Mouse (Mus musculus) erythroblast, embryonic 14.5 days (primary cell): ENCODE data around the gene Filip1. TPM values are rescaled to one million over a fixed set of nuclear protein-coding genes. Genes with fewer than 3 reads are reported as not detected.

Experiments used
- H3K27me3 ChIP-seq: 2 replicates; pipeline ENCODE4 v1.6.1; 2012; ENCODE audit warnings: inconsistent platforms; ENCODE audit not compliant: control insufficient read depth
- H3K36me3 ChIP-seq: 2 replicates; pipeline ENCODE4 v1.6.1; 2012; ENCODE audit warnings: mild to moderate bottlenecking, inconsistent platforms; ENCODE audit not compliant: control insufficient read depth
- H3K4me1 ChIP-seq: 2 replicates; pipeline ENCODE4 v1.6.1; 2012; ENCODE audit warnings: inconsistent platforms; ENCODE audit not compliant: control insufficient read depth
- H3K4me3 ChIP-seq: replicated peaks from 2 replicates; pipeline ENCODE3; 2012; ENCODE audit warnings: moderate library complexity, mild to moderate bottlenecking, inconsistent platforms
- H3K9me3 ChIP-seq: 2 replicates; pipeline ENCODE4 v1.6.1; 2012; ENCODE audit warnings: low read length, inconsistent platforms, mixed read lengths; ENCODE audit not compliant: control insufficient read depth
- GATA1 ChIP-seq: IDR thresholded peaks from 2 replicates; pipeline ENCODE4 v1.6.1; 2012; ENCODE audit warnings: low read length, inconsistent platforms, mixed read lengths
- TAL1 ChIP-seq: IDR thresholded peaks from 3 replicates; pipeline ENCODE4 v1.6.1; 2012; ENCODE audit warnings: low read length, inconsistent platforms, mixed read lengths
- polyA plus RNA-seq: library from polyadenylated mRNA; stranded (reverse); fragments of >175 nt; gene quantifications from 2 replicates; pipeline ENCODE4 v1.2.3, GENCODE M21; 2012

Filip1 gene
- polyA plus RNA-seq, 1 experiment = not detected

DNA sequence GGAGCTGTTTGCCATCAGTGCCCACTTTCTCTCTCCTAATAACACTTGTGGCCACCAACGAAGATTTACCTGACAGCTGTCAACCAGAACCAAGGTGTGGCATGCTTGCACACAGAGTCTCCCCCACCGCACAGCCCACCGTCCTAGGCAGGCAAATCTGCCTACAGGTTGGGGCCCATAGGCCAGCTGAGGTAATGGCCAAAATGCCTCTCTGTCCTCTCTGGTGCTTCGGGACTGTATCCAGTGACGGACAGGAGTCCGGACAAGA, 90.2 kb downstream of the Filip1 start:
- no peaks in the 10 kb centered on the region for H3K4me1 ChIP-seq
- no peak overlapping the region for H3K4me3 ChIP-seq
- TF ChIP-seq GATA1 (no peak), TAL1 (no peak)
- H3K27me3 ChIP-seq = no peaks in the 10 kb centered on the region; the same call in 1 of the 2 replicates
- no peaks in the 10 kb centered on the region for H3K9me3 ChIP-seq
- no peaks in the 10 kb centered on the region for H3K36me3 ChIP-seq

- H3K4me1 ChIP-seq = no peaks in the 10 kb centered on the region
- H3K4me3 ChIP-seq = no peak overlapping the region
- no peaks in the 10 kb centered on the region; the same call in 1 of the 2 replicates for H3K27me3 ChIP-seq
- H3K36me3 ChIP-seq = no peaks in the 10 kb centered on the region
- TF ChIP-seq TAL1 (no peak), GATA1 (no peak)
- no peaks in the 10 kb centered on the region for H3K9me3 ChIP-seq
Measured at GRCm38 (mm10) chr9:79921701-79922492, 90.8 kb downstream of the Filip1 start.

DNA sequence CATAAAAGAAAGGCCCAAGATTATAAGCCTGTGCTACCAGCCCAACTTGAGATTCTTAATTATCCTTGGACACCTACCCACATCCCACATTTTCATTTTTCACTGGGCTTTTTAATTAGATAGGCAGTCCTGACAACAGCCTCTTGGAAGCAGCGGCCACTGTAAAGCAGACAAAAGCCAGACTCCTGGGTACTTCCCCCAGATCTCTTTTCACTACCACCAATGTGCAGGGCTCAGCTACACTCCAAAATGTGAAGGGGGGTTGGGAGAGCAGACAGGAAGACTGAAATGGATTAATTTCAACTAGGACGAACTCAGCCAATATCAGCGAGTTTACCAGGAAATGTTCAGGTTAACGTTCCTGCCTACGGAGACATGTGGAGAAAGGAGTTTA, 92.1 kb downstream of the Filip1 start:
- H3K27me3 ChIP-seq = no peaks in the 10 kb centered on the region; the same call in 1 of the 2 replicates
- no peak overlapping the region for H3K4me3 ChIP-seq
- H3K9me3 ChIP-seq = no peaks in the 10 kb centered on the region
- TF ChIP-seq GATA1 (no peak), TAL1 (no peak)
- no peaks in the 10 kb centered on the region for H3K36me3 ChIP-seq
- H3K4me1 ChIP-seq = no peaks in the 10 kb centered on the region

GRCm38 (mm10) chr9:79919750-79920539, 92.7 kb downstream of the Filip1 start:
- no peaks in the 10 kb centered on the region for H3K36me3 ChIP-seq
- H3K4me3 ChIP-seq = no peak overlapping the region
- H3K27me3 ChIP-seq = no peaks in the 10 kb centered on the region; the same call in 1 of the 2 replicates
- H3K4me1 ChIP-seq = no peaks in the 10 kb centered on the region
- TF ChIP-seq GATA1 = no peak
- TF ChIP-seq TAL1 = no peak
- H3K9me3 ChIP-seq = no peaks in the 10 kb centered on the region

DNA sequence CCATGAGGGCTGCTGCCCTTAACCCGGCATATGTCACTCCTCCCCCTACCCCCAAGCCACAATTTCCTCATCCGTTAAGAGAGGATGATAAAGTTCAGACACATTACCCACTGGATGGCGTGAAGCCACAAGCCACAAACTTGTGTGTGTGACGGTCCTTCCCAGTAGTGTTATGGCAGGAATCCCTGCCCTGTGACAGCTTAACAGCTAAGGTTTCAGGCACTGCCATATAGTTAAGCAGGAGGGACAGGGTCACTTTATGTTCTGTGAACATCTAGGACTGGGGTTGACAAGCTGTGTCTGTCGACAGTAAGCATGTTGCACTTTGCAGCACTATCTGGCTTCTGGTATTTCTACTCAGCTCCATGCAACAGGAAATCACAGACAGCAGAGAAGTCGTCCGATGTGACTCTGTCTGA, 93.3 kb downstream of the Filip1 start:
- no peaks in the 10 kb centered on the region for H3K9me3 ChIP-seq
- H3K36me3 ChIP-seq = no peaks in the 10 kb centered on the region
- no peak overlapping the region for H3K4me3 ChIP-seq
- H3K27me3 ChIP-seq = no peaks in the 10 kb centered on the region; the same call in 1 of the 2 replicates
- TF ChIP-seq TAL1 (no peak), GATA1 (no peak)
- H3K4me1 ChIP-seq = no peaks in the 10 kb centered on the region

GRCm38 (mm10) chr9:79918325-79919117, 94.1 kb downstream of the Filip1 start:
- no peak overlapping the region for H3K4me3 ChIP-seq
- H3K27me3 ChIP-seq = no peaks in the 10 kb centered on the region; the same call in 1 of the 2 replicates
- no peaks in the 10 kb centered on the region for H3K36me3 ChIP-seq
- no peaks in the 10 kb centered on the region for H3K9me3 ChIP-seq
- TF ChIP-seq GATA1 = no peak
- TF ChIP-seq TAL1 = no peak
- no peaks in the 10 kb centered on the region for H3K4me1 ChIP-seq

DNA sequence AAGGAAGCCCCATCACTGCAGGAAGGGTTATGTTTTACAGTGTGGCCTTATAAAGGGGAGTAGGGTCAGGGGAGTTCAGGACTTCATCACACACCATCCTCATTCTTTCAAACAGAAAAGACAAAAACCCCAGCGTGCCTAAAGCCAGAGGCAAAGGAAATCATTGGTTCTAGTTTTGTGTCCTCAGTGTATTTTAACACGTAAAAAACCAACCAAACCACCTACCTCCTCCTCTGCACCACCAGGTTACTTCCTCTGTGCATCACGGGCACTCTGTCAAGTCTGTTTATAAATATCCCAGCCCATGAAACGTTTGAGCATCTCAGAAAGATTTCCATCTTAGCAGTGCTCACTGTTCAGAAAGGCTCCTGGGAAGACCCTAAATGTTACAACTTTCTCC, 98.4 kb downstream of the Filip1 start:
- Histone ChIP-seq H3K4me1 (no peaks in the 10 kb centered on the region), H3K4me3 (no peak overlapping the region), H3K27me3 (no peaks in the 10 kb centered on the region; the same call in 1 of the 2 replicates), H3K9me3 (no peaks in the 10 kb centered on the region), H3K36me3 (no peaks in the 10 kb centered on the region)
- TF ChIP-seq GATA1 (no peak), TAL1 (no peak)

DNA sequence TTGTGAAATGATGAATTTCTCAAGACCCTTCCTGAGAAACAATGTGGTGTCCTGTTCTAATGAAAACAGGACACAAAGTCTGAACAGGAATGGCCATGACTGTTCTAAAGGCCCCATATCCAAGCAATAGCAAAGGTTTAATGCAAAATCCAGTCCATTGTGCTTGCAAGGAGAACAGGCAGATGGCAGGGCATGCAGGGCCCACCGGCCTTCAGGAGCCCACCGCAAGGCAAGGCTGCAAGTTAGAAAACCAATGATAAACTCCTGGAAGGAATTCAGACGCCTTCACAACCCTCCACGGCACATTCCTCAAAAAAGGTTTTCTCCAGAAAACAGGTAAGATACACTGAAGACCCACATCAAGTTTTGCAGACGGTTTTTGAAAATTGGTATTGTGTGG, 99.7 kb downstream of the Filip1 start:
- no peaks in the 10 kb centered on the region for H3K27me3 ChIP-seq
- no peaks in the 10 kb centered on the region for H3K9me3 ChIP-seq
- no peak for TF ChIP-seq TAL1
- H3K4me1 ChIP-seq = no peaks in the 10 kb centered on the region
- H3K36me3 ChIP-seq = no peaks in the 10 kb centered on the region
- H3K4me3 ChIP-seq = no peak overlapping the region

DNA sequence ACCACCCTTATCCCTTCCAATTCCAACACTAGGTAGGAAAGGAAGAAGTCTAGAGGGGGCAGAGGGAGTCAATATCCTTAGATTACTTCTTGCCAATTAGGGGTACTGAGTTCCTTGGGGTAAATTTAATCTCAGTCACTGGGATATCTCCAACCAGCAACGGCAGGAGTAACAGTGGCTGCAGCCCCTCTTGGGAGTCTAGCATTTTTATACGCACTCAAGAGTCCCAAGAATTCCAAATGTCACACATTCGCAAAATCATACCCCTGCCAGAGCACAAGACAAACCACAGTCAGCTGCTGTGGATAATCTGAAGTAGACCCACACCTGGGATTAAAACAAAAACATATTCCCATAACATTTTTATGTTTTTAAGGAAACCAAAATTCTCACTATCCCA, 102.5 kb downstream of the Filip1 start:
- TF ChIP-seq TAL1 (no peak), GATA1 (no peak)

More for the DNA sequence above, 102.5 kb downstream of the Filip1 start:
- H3K27me3 ChIP-seq = no peaks in the 10 kb centered on the region
- H3K4me3 ChIP-seq = no peak overlapping the region
- no peaks in the 10 kb centered on the region for H3K9me3 ChIP-seq
- no peaks in the 10 kb centered on the region for H3K4me1 ChIP-seq
- no peaks in the 10 kb centered on the region for H3K36me3 ChIP-seq
